Mouse (Mus musculus): ENCODE data around the gene Ms4a10.

- TF ChIP-seq MAX (IDR thresholded peaks at IDR 0.05; ENCODE audit: low read length) (no peak), NRF1 (IDR thresholded peaks at IDR 0.05; ENCODE audit: insufficient read depth, low read depth, low read length, poor library complexity, severe bottlenecking) (no peak), CTCF (IDR thresholded peaks at IDR 0.05 in 2 of 3, conservative IDR thresholded peaks at IDR 0.05 in 1 of 3; ENCODE audit: control insufficient read depth in 1 of 3, insufficient read depth in 1 of 3, low read depth in 2 of 3, low read length in 3 of 3, poor library complexity in 1 of 3, severe bottlenecking in 1 of 3) (no peak), MEF2A (IDR thresholded peaks at IDR 0.05; ENCODE audit: extremely low read depth, insufficient replicate concordance, low read depth, low read length, poor library complexity, severe bottlenecking) (no peak), TAL1 (IDR thresholded peaks at IDR 0.05; ENCODE audit: low read length) (no peak), MYC (IDR thresholded peaks at IDR 0.05; ENCODE audit: low read depth, low read length) (no peak), TCF12 (IDR thresholded peaks at IDR 0.05; ENCODE audit: low read depth, low read length) (no peak), RAD21 (IDR thresholded peaks at IDR 0.05; ENCODE audit: low read depth, low read length) (no peak), GABPA (IDR thresholded peaks at IDR 0.05; ENCODE audit: low read depth, low read length) (no peak), UBTF (IDR thresholded peaks at IDR 0.05; ENCODE audit: borderline replicate concordance, insufficient read depth, low read depth, low read length) (no peak), ELF1 (IDR thresholded peaks at IDR 0.05; ENCODE audit: low read depth, low read length) (no peak), POLR2A (IDR thresholded peaks at IDR 0.05; ENCODE audit: control insufficient read depth in 1 of 2, insufficient read depth in 1 of 2, low read depth in 1 of 2, low read length in 2 of 2, poor library complexity in 1 of 2) (0 out of 4 replicates have a peak, but pooled peaks of 1 of the 2 experiments have one; percentile 7), MAFK (IDR thresholded peaks at IDR 0.05; ENCODE audit: borderline replicate concordance, low read depth, low read length) (no peak), KAT2A (conservative IDR thresholded peaks at IDR 0.05; ENCODE audit: low read depth, low read length) (no peak)
Measured at GRCm38 (mm10) chr19:10949558-10949957, 24.9 kb downstream of the Ms4a10 start.
